Mouse (Mus musculus) layer of hippocampus, adult 2 months (tissue): ENCODE measurements around the gene Fzd5. TPM values are rescaled to one million over a fixed set of nuclear protein-coding genes. Genes with fewer than 3 reads are reported as not detected.

Experiments used
- DNase-seq, 2 experiments: peaks; one replicate each; pipeline ENCODE4 v3.0.0; 2022; ENCODE audit warnings: low spot score in 2 of 2
- H3K27ac ChIP-seq: fragments of 200-600 bp; 2 replicates; pipeline ENCODE4 v1.8.1; 2022
- H3K4me3 ChIP-seq: fragments of 200-600 bp; 2 replicates; pipeline ENCODE4 v1.8.1; 2022; ENCODE audit warnings: mild to moderate bottlenecking
- CTCF ChIP-seq: fragments of 200-600 bp; conservative IDR thresholded peaks from 2 replicates; pipeline ENCODE4 v1.8.1; 2022; ENCODE audit warnings: antibody characterized with exemption, mild to moderate bottlenecking, moderate library complexity
- total RNA-seq, 2 experiments: library from RNA; stranded (reverse); gene quantifications; 2 replicates each; pipeline ENCODE4 v1.2.3; 2021

Gene Fzd5
- total RNA-seq, 2 experiments from 2014 or later, result 0.93 to 1.3 TPM

- Histone ChIP-seq H3K27ac (no peak overlapping the region), H3K4me3 (no peak overlapping the region)
- TF ChIP-seq CTCF, result no peak
- DNase-seq, result no peak
Observed at GRCm38 (mm10) chr1:64730046-64730445, 7.5 kb downstream of the Fzd5 start.

- TF ChIP-seq CTCF, result no peak
- DNase-seq, result no peak
- H3K4me3 ChIP-seq, result no peak overlapping the region
- no peak overlapping the region for H3K27ac ChIP-seq
Observed at GRCm38 (mm10) chr1:64721034-64721587, 16.4 kb downstream of the Fzd5 start.

- H3K27ac ChIP-seq, result no peak overlapping the region; the same call in 1 of the 2 replicates
- peak; percentile 54 to 63 for DNase-seq
- peak; percentile 94 for TF ChIP-seq CTCF
- no peak overlapping the region for H3K4me3 ChIP-seq
Observed at GRCm38 (mm10) chr1:64717504-64717903, 20.0 kb downstream of the Fzd5 start.

- no peak overlapping the region; the same call in 1 of the 2 replicates for H3K27ac ChIP-seq
- no peak for DNase-seq
- TF ChIP-seq CTCF, result no peak
- no peak overlapping the region for H3K4me3 ChIP-seq
Observed at GRCm38 (mm10) chr1:64716589-64717304, 20.8 kb downstream of the Fzd5 start.

GRCm38 (mm10) chr1:64715458-64715857, 22.1 kb downstream of the Fzd5 start:
- no peak for DNase-seq
- TF ChIP-seq CTCF, result no peak
- H3K27ac ChIP-seq, result no peak overlapping the region

GRCm38 (mm10) chr1:64712006-64712760, 25.4 kb downstream of the Fzd5 start:
- no peak overlapping the region for H3K27ac ChIP-seq
- no peak for DNase-seq
- H3K4me3 ChIP-seq, result no peak overlapping the region
- TF ChIP-seq CTCF, result no peak

More at GRCm38 (mm10) chr1:64715458-64715857, 22.1 kb downstream of the Fzd5 start:
- H3K4me3 ChIP-seq, result no peak overlapping the region

- TF ChIP-seq CTCF, result peak; percentile 85
- H3K27ac ChIP-seq, result no peak overlapping the region
- peak in 1 of 2 experiments; percentile 32 for DNase-seq
- no peak overlapping the region for H3K4me3 ChIP-seq
Observed at GRCm38 (mm10) chr1:64709891-64710290, 27.7 kb downstream of the Fzd5 start.

- TF ChIP-seq CTCF, result no peak
- DNase-seq, result no peak
- Histone ChIP-seq H3K27ac (no peak overlapping the region), H3K4me3 (no peak overlapping the region)
Observed at GRCm38 (mm10) chr1:64706610-64707009, 30.9 kb downstream of the Fzd5 start.

GRCm38 (mm10) chr1:64705230-64705629, 32.3 kb downstream of the Fzd5 start:
- H3K4me3 ChIP-seq, result no peak overlapping the region
- TF ChIP-seq CTCF, result peak; percentile 84
- peak; percentile 41 to 60 for DNase-seq
- no peak overlapping the region for H3K27ac ChIP-seq

- no peak for TF ChIP-seq CTCF
- no peak for DNase-seq
- Histone ChIP-seq H3K4me3 (no peak overlapping the region), H3K27ac (no peak overlapping the region)
Observed at GRCm38 (mm10) chr1:64701780-64702179, 35.8 kb downstream of the Fzd5 start.

- TF ChIP-seq CTCF, result no peak
- DNase-seq, result no peak
- Histone ChIP-seq H3K4me3 (no peak overlapping the region), H3K27ac (no peak overlapping the region)
Observed at GRCm38 (mm10) chr1:64695156-64695555, 42.4 kb downstream of the Fzd5 start.

- TF ChIP-seq CTCF, result no peak
Observed at GRCm38 (mm10) chr1:64691581-64691980, 46.0 kb downstream of the Fzd5 start.

GRCm38 (mm10) chr1:64691121-64691551, 46.4 kb downstream of the Fzd5 start:
- Histone ChIP-seq H3K27ac (peak overlapping the region; percentile 88), H3K4me3 (peak overlapping the region; percentile 79)
- DNase-seq, result peak in 1 of 2 experiments; percentile 20
- TF ChIP-seq CTCF, result no peak

More at GRCm38 (mm10) chr1:64691581-64691980, 46.0 kb downstream of the Fzd5 start:
- DNase-seq, result no peak
- peak overlapping the region; percentile 79 for H3K4me3 ChIP-seq
- H3K27ac ChIP-seq, result peak overlapping the region; percentile 88
